14 mouse cellular contexts compared by ENCODE assay signal in the genomic region with DNA sequence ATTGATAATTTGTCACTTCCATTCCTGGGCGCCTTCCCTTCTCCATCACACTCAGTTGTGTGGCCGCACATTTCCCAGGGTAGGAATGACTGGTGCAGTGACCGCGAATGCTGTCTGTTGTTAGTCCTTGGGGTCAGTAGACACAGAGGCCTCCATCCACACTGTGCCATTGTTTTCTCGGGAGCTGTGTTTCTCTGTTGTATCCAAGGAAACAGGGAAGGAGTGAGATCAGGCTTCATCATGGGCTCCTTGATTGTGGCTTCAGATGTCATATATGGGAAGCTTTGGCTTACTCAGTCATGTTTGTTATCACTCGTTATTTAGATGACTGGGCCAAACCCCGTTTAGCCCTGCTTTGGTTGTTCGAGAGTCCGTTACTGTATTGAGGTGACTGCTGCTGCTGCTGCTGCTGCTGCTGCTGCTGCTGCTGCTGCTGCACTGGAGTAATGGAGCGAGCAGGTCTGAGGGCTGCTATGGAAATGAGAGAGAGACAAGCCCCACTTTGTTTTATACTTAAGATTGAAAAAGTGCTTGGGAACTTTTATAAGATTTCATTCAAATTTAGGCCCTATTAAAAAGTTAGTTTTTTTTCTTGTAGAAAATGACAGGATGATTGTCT. TPM values are rescaled to one million over a fixed set of nuclear protein-coding genes. Genes with fewer than 3 reads are reported as not detected.
DNase-seq lines count a peak whose midpoint lies in the region; ATAC-seq lines count a peak whose summit lies in the region.
"Had no signal": no experiment of that assay in that cellular context is flagged by ENCODE, and none has a peak within 500 bp of the region (broad histone marks: within the 10 kb centered on the region; RNA-seq: fewer than 3 reads in every experiment).

No protein-coding gene starts in this region.

- peaks cover 37% of the 10 kb centered on the region for H3K4me1 ChIP-seq in forebrain, embryonic 10.5 days
- peaks cover 16% of the 10 kb centered on the region for H3K4me1 ChIP-seq in hindbrain, embryonic 13.5 days (replicated peaks)
- H3K4me1 ChIP-seq in midbrain, embryonic 15.5 days, result peaks cover 15% of the 10 kb centered on the region
- H3K4me1 ChIP-seq: embryonic facial prominence, embryonic 15.5 days had no signal

- H3K4me3 ChIP-seq in forebrain, embryonic 10.5 days, result no peak overlapping the region
- H3K4me3 ChIP-seq in hindbrain, embryonic 13.5 days, result peak overlapping the region; percentile 2; the same call in 1 of the 2 replicates
- no peak overlapping the region for H3K4me3 ChIP-seq in midbrain, embryonic 15.5 days
- H3K4me3 ChIP-seq: embryonic facial prominence, embryonic 15.5 days; limb, embryonic 13.5 days had no signal

- ATAC-seq in hindbrain, embryonic 13.5 days (ENCODE audit: low FRiP score), result peak; percentile 79
- peak; percentile 73 for ATAC-seq in midbrain, embryonic 15.5 days (replicated peaks)
- no peak for ATAC-seq in frontal cortex, adult (ENCODE audit: low TSS enrichment)
- no peak for ATAC-seq in cerebellum, adult (ENCODE audit: insufficient number of reproducible peaks, low FRiP score, low TSS enrichment)

- peak; percentile 87 for DNase-seq in Muller cell, postnatal 12 days (ENCODE audit: inconsistent ontology term)
- peak; percentile 33 for DNase-seq in forebrain, embryonic 10.5 days (ENCODE audit: extremely low spot score, low spot score)
- DNase-seq in left cerebral cortex, postnatal 10 days (ENCODE audit: extremely low spot score in 1 of 2, low spot score in 2 of 2), result no peak
- no peak for DNase-seq in layer of hippocampus, adult 11-12 months (ENCODE audit: low spot score)
- DNase-seq: cerebellum, adult 9-10 months; heart, postnatal 4 days; lung, embryonic 14.5 days had no signal

- H3K36me3 ChIP-seq in forebrain, embryonic 10.5 days (replicated peaks), result peaks cover 30% of the 10 kb centered on the region
- H3K36me3 ChIP-seq in hindbrain, embryonic 13.5 days, result peaks cover 16% of the 10 kb centered on the region
- no peaks in the 10 kb centered on the region for H3K36me3 ChIP-seq in midbrain, embryonic 15.5 days (replicated peaks)
- H3K36me3 ChIP-seq: embryonic facial prominence, embryonic 15.5 days had no signal

- intact Hi-C loops in left cerebral cortex, postnatal 10 days (cut with DNase I), result no loop called here

- H3K4me2 ChIP-seq in hindbrain, embryonic 13.5 days, result peak overlapping the region; percentile 34
- H3K4me2 ChIP-seq in midbrain, embryonic 15.5 days, result peak overlapping the region; percentile 16; the same call in 1 of the 2 replicates
- H3K4me2 ChIP-seq: embryonic facial prominence, embryonic 15.5 days; limb, embryonic 13.5 days; lung, embryonic 14.5 days had no signal

- no peaks in the 10 kb centered on the region for H3K9me3 ChIP-seq in forebrain, embryonic 10.5 days
- H3K9me3 ChIP-seq in hindbrain, embryonic 13.5 days, result no peaks in the 10 kb centered on the region
- H3K9me3 ChIP-seq in midbrain, embryonic 15.5 days, result no peaks in the 10 kb centered on the region
- H3K9me3 ChIP-seq: embryonic facial prominence, embryonic 15.5 days; limb, embryonic 13.5 days had no signal

- no peaks in the 10 kb centered on the region for H3K27me3 ChIP-seq in forebrain, embryonic 10.5 days (ENCODE audit: poor library complexity, severe bottlenecking)
- no peaks in the 10 kb centered on the region for H3K27me3 ChIP-seq in hindbrain, embryonic 13.5 days
- no peaks in the 10 kb centered on the region for H3K27me3 ChIP-seq in midbrain, embryonic 15.5 days (replicated peaks)
- H3K27me3 ChIP-seq: embryonic facial prominence, embryonic 15.5 days; limb, embryonic 13.5 days had no signal

- H3K27ac ChIP-seq in forebrain, embryonic 10.5 days, result no peak overlapping the region; the same call in 1 of the 2 replicates
- H3K27ac ChIP-seq in hindbrain, embryonic 13.5 days, result no peak overlapping the region
- no peak overlapping the region for H3K27ac ChIP-seq in midbrain, embryonic 15.5 days
- H3K27ac ChIP-seq: embryonic facial prominence, embryonic 15.5 days; limb, embryonic 13.5 days; stomach, postnatal 0 days had no signal

- WGBS in forebrain, embryonic 10.5 days, result 58% methylated on average over 10 of the region's 10 CpGs
- 18% methylated on average over 10 of the region's 10 CpGs for WGBS in hindbrain, embryonic 13.5 days
- WGBS in midbrain, embryonic 15.5 days, result 17% methylated on average over 10 of the region's 10 CpGs

- peak overlapping the region; percentile 49; the same call in 1 of the 2 replicates for H3K9ac ChIP-seq in hindbrain, embryonic 13.5 days
- no peak overlapping the region for H3K9ac ChIP-seq in midbrain, embryonic 15.5 days
- H3K9ac ChIP-seq: embryonic facial prominence, embryonic 15.5 days; limb, embryonic 13.5 days; lung, embryonic 14.5 days had no signal

RNA-seq across cellular contexts. Expression of a gene that starts 17.5 kb away (rescaled TPM):
- polyA plus RNA-seq in forebrain, embryonic 10.5 days (2016; fragmentation: Nextera tagmentation; extraction: Ambion mirVana), result 18.4 and 18.5 TPM in 2 replicates
- polyA plus RNA-seq in hindbrain, embryonic 13.5 days (2015; fragmentation: Nextera tagmentation; extraction: Ambion mirVana), result 15.9 and 16.4 TPM in 2 replicates
- 16.7 and 16.8 TPM in 2 replicates for polyA plus RNA-seq in midbrain, embryonic 15.5 days (2015; fragmentation: Nextera tagmentation; extraction: Ambion mirVana)
- total RNA-seq in left cerebral cortex, postnatal 10 days (2021), result 10 to 100 TPM; 32.1 to 32.7 TPM

Comparison
In these comparisons a context has a peak if more than half of its experiments do, and no peak if none do; other contexts are left out.
1. DNase-seq: peak in Muller cell, postnatal 12 days (single experiment) and forebrain, embryonic 10.5 days (single experiment); none in left cerebral cortex, postnatal 10 days (0 of 2) and layer of hippocampus, adult 11-12 months (single experiment).
2. ATAC-seq: peak in hindbrain, embryonic 13.5 days (single experiment) and midbrain, embryonic 15.5 days (single experiment); none in frontal cortex, adult (single experiment) and cerebellum, adult (single experiment).